ENCODE assay signal across 21 mouse cellular contexts in the genomic region with DNA sequence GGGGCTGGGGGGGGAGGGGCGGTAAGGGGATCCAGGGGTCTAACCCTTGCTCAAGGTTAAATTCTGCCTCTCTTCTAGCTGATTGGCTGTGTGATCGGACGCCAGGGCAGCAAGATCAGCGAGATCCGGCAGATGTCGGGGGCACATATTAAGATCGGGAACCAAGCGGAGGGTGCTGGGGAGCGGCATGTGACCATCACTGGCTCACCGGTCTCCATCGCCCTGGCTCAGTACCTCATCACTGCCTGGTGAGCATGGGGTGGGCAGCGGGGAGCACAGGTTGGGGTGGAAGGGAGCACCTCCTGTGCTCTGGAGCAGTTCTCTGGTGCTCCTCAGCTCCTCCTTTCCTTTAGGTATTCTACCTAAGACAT. TPM values are rescaled to one million over a fixed set of nuclear protein-coding genes. Genes with fewer than 3 reads are reported as not detected.
A peak's percentile ranks its signal among the peaks of the same experiment; 100 is the strongest.
DNase-seq lines count a peak whose midpoint lies in the region; ATAC-seq lines count a peak whose summit lies in the region.
"Had no signal": no experiment of that assay in that cellular context is flagged by ENCODE, and none has a peak within 500 bp of the region (broad histone marks: within the 10 kb centered on the region; RNA-seq: fewer than 3 reads in every experiment).

No protein-coding gene starts in this region.

- peak; percentile 37 to 58 for DNase-seq in cerebellum, adult 18-20 months
- no peak for DNase-seq in cerebellum, postnatal 4 days (ENCODE audit: low spot score in 2 of 2)
- no peak for DNase-seq in neural tube, embryonic 11.5 days (ENCODE audit: low spot score)
- no peak for DNase-seq in neural tube, embryonic 10.5 days (ENCODE audit: extremely low spot score, low spot score)
- peak; percentile 57 to 62 for DNase-seq in cerebellum, postnatal 25 days
- no peak for DNase-seq in layer of hippocampus, postnatal 36 days
- DNase-seq in adrenal gland, adult 18-20 months (ENCODE audit: low spot score in 2 of 2) = no peak
- DNase-seq: adrenal gland, adult 8-10 months; adrenal gland, postnatal 36 days; gastrocnemius, postnatal 36 days; kidney, adult 18-20 months had no signal

- H3K27me3 ChIP-seq in neural tube, embryonic 11.5 days (ENCODE audit: control insufficient read depth, insufficient read depth, low read length) = peaks cover 2% of the 10 kb centered on the region; the same call in 1 of the 2 replicates
- H3K27me3 ChIP-seq: CH12.LX; forebrain, embryonic 15.5 days; Patski had no signal

- no peak overlapping the region for H3K9ac ChIP-seq in neural tube, embryonic 11.5 days (ENCODE audit: low read length)
- H3K9ac ChIP-seq: forebrain, embryonic 15.5 days; hindbrain, embryonic 14.5 days; intestine, embryonic 15.5 days had no signal

- peak overlapping the region; percentile 2; the same call in 1 of the 2 replicates for H3K4me3 ChIP-seq in neural tube, embryonic 11.5 days (ENCODE audit: low read depth, low read length)
- H3K4me3 ChIP-seq: embryonic facial prominence, embryonic 10.5 days; forebrain, embryonic 15.5 days; heart, embryonic 12.5 days; intestine, embryonic 15.5 days had no signal

- ATAC-seq in neural tube, embryonic 11.5 days (ENCODE audit: insufficient read depth, low FRiP score, low TSS enrichment) = no peak
- ATAC-seq: activated CD4-positive, CD25-positive, alpha-beta regulatory T cell, adult 4 months; forebrain, embryonic 15.5 days; intestine, embryonic 15.5 days; Patski had no signal

- WGBS in neural tube, embryonic 11.5 days = 94% methylated on average over 12 of the region's 12 CpGs

- peaks cover 37% of the 10 kb centered on the region for H3K4me1 ChIP-seq in neural tube, embryonic 11.5 days (ENCODE audit: control insufficient read depth, insufficient read depth, low read length)

- H3K9me3 ChIP-seq in neural tube, embryonic 11.5 days (ENCODE audit: control insufficient read depth, low read length) = no peaks in the 10 kb centered on the region
- H3K9me3 ChIP-seq: embryonic facial prominence, embryonic 10.5 days; forebrain, embryonic 15.5 days; heart, embryonic 12.5 days; hindbrain, embryonic 10.5 days; intestine, embryonic 15.5 days had no signal

- H3K4me2 ChIP-seq in neural tube, embryonic 11.5 days (ENCODE audit: low read depth) = no peak overlapping the region
- H3K4me2 ChIP-seq: forebrain, embryonic 15.5 days; heart, embryonic 12.5 days; hindbrain, embryonic 14.5 days; intestine, embryonic 15.5 days had no signal

- H3K27ac ChIP-seq in neural tube, embryonic 11.5 days (ENCODE audit: low read depth, low read length) = no peak overlapping the region
- H3K27ac ChIP-seq: embryonic facial prominence, embryonic 10.5 days; forebrain, embryonic 15.5 days; hindbrain, embryonic 10.5 days; hindbrain, embryonic 14.5 days; intestine, embryonic 15.5 days had no signal

- peaks cover 19% of the 10 kb centered on the region for H3K36me3 ChIP-seq in neural tube, embryonic 11.5 days (ENCODE audit: control insufficient read depth, insufficient read depth, low read length)

RNA-seq across cellular contexts. Expression of a gene that starts 3.3 kb away (rescaled TPM):
- 0.20 and 0.23 TPM in 2 replicates for polyA plus RNA-seq in neural tube, embryonic 11.5 days (2014; fragmentation: Nextera tagmentation; extraction: Ambion mirVana)
- total RNA-seq in layer of hippocampus, postnatal 36 days (2021) = 10 to 100 TPM in 1 of 2 experiments, 1 to 10 TPM in 1; 9.2 to 10.4 TPM
- under 1 TPM; 0.20 to 0.29 TPM for total RNA-seq in adrenal gland, adult 18-20 months (2021)
- total RNA-seq: heart, postnatal 25 days had no signal
- polyA plus RNA-seq: activated CD4-positive, CD25-positive, alpha-beta regulatory T cell, adult 4 months had no signal

RNA-seq across cellular contexts. Expression of a gene that starts 9.3 kb away (rescaled TPM):
- polyA plus RNA-seq in neural tube, embryonic 11.5 days (2014; fragmentation: Nextera tagmentation; extraction: Ambion mirVana) = 267 and 278 TPM in 2 replicates
- total RNA-seq in layer of hippocampus, postnatal 36 days (2021) = 100 to 1,000 TPM; 175 to 176 TPM
- 10 to 100 TPM; 22.4 to 28.0 TPM for total RNA-seq in adrenal gland, adult 18-20 months (2021)

RNA-seq across cellular contexts. Expression of a gene that starts 13.3 kb away (rescaled TPM):
- 45.5 and 48.1 TPM in 2 replicates for polyA plus RNA-seq in neural tube, embryonic 11.5 days (2014; fragmentation: Nextera tagmentation; extraction: Ambion mirVana)
- total RNA-seq in layer of hippocampus, postnatal 36 days (2021) = 10 to 100 TPM; 35.0 to 38.1 TPM
- 10 to 100 TPM; 32.7 to 47.8 TPM for total RNA-seq in adrenal gland, adult 18-20 months (2021)

RNA-seq across cellular contexts. Expression of a gene that starts 14.3 kb away (rescaled TPM):
- 0.98 and 1.6 TPM in 2 replicates for polyA plus RNA-seq in neural tube, embryonic 11.5 days (2014; fragmentation: Nextera tagmentation; extraction: Ambion mirVana)
- total RNA-seq in layer of hippocampus, postnatal 36 days (2021) = 1 to 10 TPM; 3.1 to 3.2 TPM
- 10 to 100 TPM; 35.9 to 63.4 TPM for total RNA-seq in adrenal gland, adult 18-20 months (2021)

RNA-seq across cellular contexts. Expression of a gene that starts 14.9 kb away (rescaled TPM):
- 33.9 and 38.6 TPM in 2 replicates for polyA plus RNA-seq in neural tube, embryonic 11.5 days (2014; fragmentation: Nextera tagmentation; extraction: Ambion mirVana)
- total RNA-seq in layer of hippocampus, postnatal 36 days (2021) = 10 to 100 TPM; 38.5 to 41.0 TPM
- total RNA-seq in adrenal gland, adult 18-20 months (2021) = 10 to 100 TPM; 18.3 to 21.3 TPM

Comparison
In these comparisons a context has a peak if more than half of its experiments do, and no peak if none do; other contexts are left out.
1. DNase-seq: peak in cerebellum, adult 18-20 months (2 of 2) and cerebellum, postnatal 25 days (2 of 2); none in cerebellum, postnatal 4 days (0 of 2), neural tube, embryonic 11.5 days (single experiment), neural tube, embryonic 10.5 days (single experiment), layer of hippocampus, postnatal 36 days (0 of 2) and adrenal gland, adult 18-20 months (0 of 2).
2. RNA of a gene that starts 3.3 kb away (total RNA-seq): 9.2 to 10.4 TPM in layer of hippocampus, postnatal 36 days; 0.20 to 0.29 TPM in adrenal gland, adult 18-20 months; every median in the first group is over 4 times any median in the second.
3. RNA of a gene that starts 9.3 kb away (total RNA-seq): 175 to 176 TPM in layer of hippocampus, postnatal 36 days; 22.4 to 28.0 TPM in adrenal gland, adult 18-20 months; every median in the first group is over 4 times any median in the second.